Mouse (Mus musculus): Measurements from ENCODE around the gene Atg16l2.

DNA sequence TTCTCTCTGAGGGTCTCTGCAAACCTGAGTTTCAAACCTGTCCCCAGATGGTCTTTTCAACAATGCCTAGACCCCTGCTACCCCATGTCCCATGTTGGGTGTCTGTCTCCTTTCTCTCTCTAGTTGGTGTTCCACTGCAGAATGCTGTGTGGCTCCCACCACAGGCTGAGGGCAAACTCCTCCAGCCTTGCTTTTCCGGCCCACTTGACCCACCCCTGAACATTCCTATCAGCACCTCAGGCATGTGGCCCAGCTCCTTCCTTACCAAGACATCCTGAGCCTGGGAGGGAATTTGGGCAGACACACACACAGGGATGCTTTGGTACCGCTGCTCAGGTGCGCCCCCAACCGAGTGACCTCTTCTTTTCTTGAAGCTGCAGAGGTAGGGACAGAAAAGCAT is 8.4 kb downstream of the Atg16l2 start:
- no peak for TF ChIP-seq CTCF (IDR thresholded peaks at IDR 0.05; ENCODE audit: extremely low read depth, insufficient read length, insufficient replicate concordance, low read depth, low read length)
- TF ChIP-seq POLR2A (IDR thresholded peaks at IDR 0.05; ENCODE audit: low read depth, low read length): no peak
